Mouse (Mus musculus): ENCODE measurements around the gene Rbpj.
A peak's percentile ranks its signal among the peaks of the same experiment; 100 is the strongest.
"Not testable (repeated sequence)": the region's sequence is repeated elsewhere in the genome, so short reads cannot be mapped to it uniquely, and the experiment has no call there.

Gene Rbpj

GRCm38 (mm10) chr5:53670321-53670938 is 204.5 kb downstream of the Rbpj start:
- no peak for DNase-seq (ENCODE audit: low read depth, low spot score)

- DNase-seq (ENCODE audit: low read depth, low spot score): no peak
Observed at GRCm38 (mm10) chr5:53671507-53671906, 205.6 kb downstream of the Rbpj start.

GRCm38 (mm10) chr5:53672352-53672751 is 206.4 kb downstream of the Rbpj start:
- DNase-seq (ENCODE audit: low read depth, low spot score): peak; percentile 83

- not testable (repeated sequence) for DNase-seq (ENCODE audit: low read depth, low spot score)
Observed at GRCm38 (mm10) chr5:53673493-53674150, 207.7 kb downstream of the Rbpj start.

- no peak for DNase-seq (ENCODE audit: low read depth, low spot score)
Observed at GRCm38 (mm10) chr5:53676671-53677070, 210.7 kb downstream of the Rbpj start.

- DNase-seq (ENCODE audit: low read depth, low spot score): no peak
Observed at GRCm38 (mm10) chr5:53678036-53678767, 212.2 kb downstream of the Rbpj start.

DNA sequence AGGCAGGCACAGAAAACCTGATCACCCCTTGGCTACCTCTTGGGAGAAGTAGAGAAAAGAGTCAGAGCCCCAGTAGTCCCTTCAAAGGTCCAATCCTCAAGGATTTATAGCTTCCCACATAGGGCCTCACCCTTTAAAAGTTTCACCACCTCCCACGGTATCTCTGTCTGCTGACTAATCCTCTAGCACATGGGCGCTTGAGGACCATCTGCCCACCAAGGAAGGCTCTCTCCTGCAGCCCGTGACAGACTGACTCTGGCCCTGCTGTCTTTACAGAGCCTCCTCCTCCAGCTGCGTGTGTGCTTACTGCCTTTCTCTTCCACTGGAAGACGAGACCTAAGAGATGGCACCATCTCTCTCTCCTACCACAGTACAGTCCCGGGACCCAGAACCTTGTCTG is 213.7 kb downstream of the Rbpj start:
- no peak for DNase-seq (ENCODE audit: low read depth, low spot score)

GRCm38 (mm10) chr5:53683916-53684315 is 218.0 kb downstream of the Rbpj start:
- DNase-seq (ENCODE audit: low read depth, low spot score): no peak

- no peak for DNase-seq (ENCODE audit: low read depth, low spot score)
Observed at GRCm38 (mm10) chr5:53684417-53684816, 218.5 kb downstream of the Rbpj start.

DNA sequence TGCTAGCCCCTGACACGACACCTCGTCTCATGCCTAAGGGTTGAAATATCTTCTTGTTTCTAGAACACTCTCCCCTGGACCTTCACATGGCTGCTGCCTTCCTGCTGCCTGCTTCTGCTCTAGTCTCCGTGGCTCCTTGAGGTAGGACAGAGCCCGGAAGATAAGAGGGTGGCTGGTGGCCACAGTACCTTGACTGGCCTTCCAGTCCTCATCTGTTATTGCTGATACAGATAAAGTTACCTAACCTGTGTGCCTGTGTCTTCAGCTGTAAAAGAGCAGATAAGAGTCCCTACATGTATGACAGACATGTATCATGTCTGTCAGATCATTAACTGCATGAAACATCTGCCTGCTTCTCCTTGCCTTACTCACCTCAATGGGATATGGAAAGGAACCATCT is 219.7 kb downstream of the Rbpj start:
- no peak for DNase-seq (ENCODE audit: low read depth, low spot score)

- DNase-seq (ENCODE audit: low read depth, low spot score): no peak
Observed at GRCm38 (mm10) chr5:53686379-53686778, 220.4 kb downstream of the Rbpj start.

DNA sequence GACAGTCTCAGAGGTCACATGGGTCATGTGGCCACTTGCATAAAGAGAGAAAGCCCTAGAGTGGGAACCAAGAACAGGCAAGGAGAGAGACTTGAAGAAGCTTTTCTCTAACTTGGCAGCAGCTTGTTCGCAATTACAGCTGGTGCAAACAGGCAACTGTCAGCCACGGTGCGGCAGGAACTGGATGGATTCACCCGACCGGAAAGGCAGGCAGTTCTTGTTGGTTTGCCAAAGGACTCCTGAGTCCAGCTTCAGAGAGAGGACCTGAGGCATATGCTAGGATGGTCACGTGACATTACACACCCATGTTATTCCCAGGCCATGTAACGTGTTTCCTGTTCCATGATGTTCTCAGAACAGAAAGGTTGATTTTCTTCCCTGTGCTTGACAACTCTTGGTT is 222.4 kb downstream of the Rbpj start:
- DNase-seq (ENCODE audit: low read depth, low spot score): no peak

DNA sequence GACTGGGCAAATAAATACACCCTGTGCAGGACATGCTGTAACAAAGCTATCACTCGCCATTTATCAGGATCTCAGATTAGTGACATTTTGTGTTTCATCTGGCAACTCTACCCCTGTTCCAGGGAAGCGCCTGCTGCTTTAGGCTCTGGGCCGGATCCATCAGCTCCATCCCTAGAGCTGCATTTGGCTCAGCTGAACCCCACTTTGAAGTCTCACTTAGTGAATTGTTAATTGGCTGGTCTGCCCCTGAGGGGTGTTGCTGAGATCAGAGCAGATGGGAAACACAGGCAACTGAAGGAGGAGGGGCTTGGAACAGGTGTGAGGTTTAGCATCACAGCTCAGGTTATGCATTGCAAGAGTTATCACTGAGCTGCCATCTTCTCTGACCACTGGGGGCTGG is 225.6 kb downstream of the Rbpj start:
- no peak for DNase-seq (ENCODE audit: low read depth, low spot score)

DNA sequence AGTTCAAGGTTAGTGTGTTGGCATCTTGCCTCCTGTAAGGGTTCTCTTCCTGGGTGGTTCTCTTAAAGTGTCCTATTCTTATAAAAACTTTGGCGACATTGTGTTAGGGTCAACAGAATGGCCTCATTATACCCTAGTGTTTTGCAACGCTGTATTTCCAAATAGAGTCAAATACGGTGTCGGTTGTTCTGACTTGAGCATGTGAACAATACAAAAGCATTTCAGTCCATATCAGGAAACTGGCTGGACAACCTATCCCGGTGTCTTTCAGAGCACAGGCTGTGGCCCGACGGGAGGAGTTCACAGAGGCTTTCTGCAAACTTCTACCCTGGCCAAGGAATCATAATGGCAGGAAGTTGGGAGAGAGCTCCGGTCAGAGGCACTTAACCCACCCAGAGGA is 226.1 kb downstream of the Rbpj start:
- DNase-seq (ENCODE audit: low read depth, low spot score): no peak

- DNase-seq (ENCODE audit: low read depth, low spot score): no peak
Observed at GRCm38 (mm10) chr5:53692662-53693061, 226.7 kb downstream of the Rbpj start.

DNA sequence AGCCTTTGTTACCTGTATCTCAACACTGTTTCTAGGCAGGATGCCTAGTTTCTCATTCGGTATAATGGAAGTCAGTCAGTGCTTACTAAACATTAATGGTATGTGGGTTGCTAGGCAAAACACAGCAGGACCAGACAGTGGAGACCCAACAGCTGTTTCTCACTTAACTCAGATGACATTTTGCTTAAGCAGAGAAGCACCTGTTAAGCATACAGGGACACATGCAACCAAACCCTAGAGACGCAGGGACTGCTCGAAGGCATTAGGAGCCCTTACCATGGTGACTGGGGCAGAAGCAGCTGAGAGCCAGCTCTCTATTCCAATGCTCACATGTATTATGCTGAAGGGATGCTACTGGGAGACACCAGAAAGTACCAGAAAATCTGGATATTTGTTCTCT is 230.7 kb downstream of the Rbpj start:
- DNase-seq (ENCODE audit: low read depth, low spot score): no peak

DNA sequence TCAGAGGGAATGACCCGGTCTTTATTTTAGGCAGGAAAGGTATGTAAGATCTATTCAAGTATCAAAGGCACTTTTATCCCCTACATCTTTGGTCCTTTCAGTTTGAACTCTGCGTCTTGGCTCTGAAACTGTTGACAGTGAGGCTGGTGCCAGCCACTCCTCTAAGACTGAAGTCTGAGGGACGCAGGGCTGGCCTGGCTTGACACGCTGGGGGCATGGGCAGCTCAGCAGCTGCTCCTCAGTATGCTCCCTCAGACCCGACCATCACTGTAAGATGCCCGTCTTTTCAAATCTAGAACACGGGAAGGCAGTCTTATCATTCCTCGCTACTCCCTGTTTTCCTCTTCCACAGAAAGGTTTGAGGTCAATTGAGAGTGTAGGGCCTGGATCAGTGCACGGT is 231.8 kb downstream of the Rbpj start:
- DNase-seq (ENCODE audit: low read depth, low spot score): no peak

DNA sequence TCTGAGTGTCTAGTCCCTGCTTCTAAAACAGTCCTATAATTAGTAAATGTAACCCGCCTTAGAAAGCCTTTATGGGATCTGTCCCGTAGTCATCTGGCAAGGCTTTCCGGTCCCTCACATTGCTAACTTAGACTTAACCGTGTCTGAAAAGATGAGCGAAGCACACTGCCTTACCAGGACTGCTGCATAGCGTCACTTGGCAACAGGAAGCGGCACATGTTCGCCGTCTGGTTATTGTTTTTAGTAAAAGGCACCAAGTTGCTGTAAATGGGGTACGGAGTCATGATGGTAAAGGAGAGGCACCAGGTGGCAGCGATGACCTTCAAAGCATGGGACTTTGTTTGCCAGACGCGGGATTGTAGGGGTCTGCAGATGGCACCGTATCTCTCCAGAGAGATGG is 236.7 kb downstream of the Rbpj start:
- DNase-seq (ENCODE audit: low read depth, low spot score): no peak
